Mouse (Mus musculus) midbrain, embryonic 11.5 days (tissue): ENCODE measurements at regions not wholly inside any gene's neighbourhood (a gene's known extent, or its start where the extent isn't known, plus 50 kb on each side); places are given as distances from the start of the nearest gene placed in this dataset.

Experiments used
- ATAC-seq: fragments of 200-750 bp; cut with Nextera tagmentation; 2 replicates; pipeline ENCODE4 v1.8.0; 2017; ENCODE audit warnings: moderate TSS enrichment, moderate library complexity; ENCODE audit not compliant: low FRiP score
- DNase-seq: peaks from one replicate; pipeline ENCODE4 v3.0.0; 2015; ENCODE audit warnings: low spot score; ENCODE audit errors: missing footprints
- H3K27ac ChIP-seq: fragments of 300-500 bp; sonication (generic); 2 replicates; pipeline ENCODE4 v1.5.1; 2014; ENCODE audit warnings: low read depth, low read length
- H3K27me3 ChIP-seq: fragments of 300-500 bp; sonication (generic); 2 replicates; pipeline ENCODE4 v1.6.1; 2014; ENCODE audit warnings: mild to moderate bottlenecking, low read length, moderate library complexity, mixed read lengths; ENCODE audit not compliant: control insufficient read depth, insufficient read depth
- H3K36me3 ChIP-seq: fragments of 300-500 bp; sonication (generic); 2 replicates; pipeline ENCODE4 v1.6.1; 2014; ENCODE audit warnings: mild to moderate bottlenecking, low read length, moderate library complexity, mixed read lengths; ENCODE audit not compliant: control insufficient read depth, insufficient read depth
- H3K4me1 ChIP-seq: fragments of 300-500 bp; sonication (generic); 2 replicates; pipeline ENCODE4 v1.6.1; 2014; ENCODE audit warnings: low read length; ENCODE audit not compliant: control insufficient read depth, insufficient read depth
- H3K4me2 ChIP-seq: fragments of 300-500 bp; sonication (generic); 2 replicates; pipeline ENCODE4 v1.6.1; 2014; ENCODE audit warnings: mild to moderate bottlenecking, moderate library complexity
- H3K4me3 ChIP-seq: fragments of 300-500 bp; sonication (generic); 2 replicates; pipeline ENCODE4 v1.5.1; 2014; ENCODE audit warnings: low read depth, low read length
- H3K9ac ChIP-seq: fragments of 300-500 bp; sonication (generic); 2 replicates; pipeline ENCODE4 v1.6.1; 2014; ENCODE audit warnings: low read length
- H3K9me3 ChIP-seq: fragments of 300-500 bp; sonication (generic); 2 replicates; pipeline ENCODE4 v1.6.1; 2016; ENCODE audit warnings: low read length; ENCODE audit not compliant: control insufficient read depth
- WGBS: fragments of 180-500 bp; shearing (Covaris S2); extraction: QIAGEN DNeasy Blood & Tissue Kit; methylation state at CpG from one replicate; pipeline ENCODE4 v1.1.7; 2014; 5-methylcytosine and 5-hydroxymethylcytosine counted together

DNA sequence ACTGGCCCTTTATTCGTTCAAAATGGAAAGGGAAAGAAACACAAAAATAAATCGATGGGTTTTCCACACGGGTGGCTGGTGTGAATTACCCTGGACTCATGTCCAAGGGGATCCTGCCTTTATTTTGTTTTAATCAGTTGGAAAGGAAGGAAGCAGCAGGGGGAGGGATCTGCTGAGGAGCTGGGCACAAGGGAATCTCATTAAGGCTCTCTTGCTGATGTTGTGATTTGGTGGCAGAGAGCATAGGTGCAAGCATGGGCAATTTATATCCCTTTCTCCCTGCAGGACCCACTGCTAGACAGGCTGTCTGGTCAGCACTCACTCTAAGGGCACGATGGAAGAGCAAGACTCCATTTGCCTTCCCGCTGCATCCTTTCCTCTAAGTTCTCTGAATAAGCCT is 469.2 kb downstream of the Epha7 start:
- H3K4me1 ChIP-seq, result no peaks in the 10 kb centered on the region
- H3K4me2 ChIP-seq, result no peak overlapping the region
- no peak overlapping the region for H3K4me3 ChIP-seq
- no peaks in the 10 kb centered on the region for H3K9me3 ChIP-seq
- DNase-seq (no peak), ATAC-seq (peak; percentile 22; the same call in 1 of the 2 replicates)
- H3K27me3 ChIP-seq, result no peaks in the 10 kb centered on the region
- 39% methylated on average over 5 of the region's 5 CpGs for WGBS
- H3K9ac ChIP-seq, result no peak overlapping the region
- H3K27ac ChIP-seq, result no peak overlapping the region
- no peaks in the 10 kb centered on the region for H3K36me3 ChIP-seq

GRCm38 (mm10) chr4:29301348-29301747 is 488.4 kb downstream of the Epha7 start:
- Histone ChIP-seq H3K4me3 (no peak overlapping the region), H3K27ac (no peak overlapping the region), H3K4me2 (no peak overlapping the region), H3K27me3 (no peaks in the 10 kb centered on the region), H3K36me3 (no peaks in the 10 kb centered on the region), H3K9ac (no peak overlapping the region), H3K4me1 (no peaks in the 10 kb centered on the region), H3K9me3 (no peaks in the 10 kb centered on the region)
- ATAC-seq, result peak; percentile 40; the same call in 1 of the 2 replicates
- WGBS, result 39% methylated on average over 1 of the region's 1 CpGs
- no peak for DNase-seq

GRCm38 (mm10) chr4:29303951-29304350 is 491.0 kb downstream of the Epha7 start:
- H3K36me3 ChIP-seq, result no peaks in the 10 kb centered on the region
- H3K27ac ChIP-seq, result no peak overlapping the region
- no peak overlapping the region for H3K4me3 ChIP-seq
- no peak overlapping the region for H3K9ac ChIP-seq
- H3K27me3 ChIP-seq, result no peaks in the 10 kb centered on the region
- no peaks in the 10 kb centered on the region for H3K9me3 ChIP-seq
- no peaks in the 10 kb centered on the region for H3K4me1 ChIP-seq
- DNase-seq, result no peak
- no peak for ATAC-seq
- no peak overlapping the region for H3K4me2 ChIP-seq

GRCm38 (mm10) chr4:29307245-29307644 is 494.3 kb downstream of the Epha7 start:
- H3K9ac ChIP-seq, result no peak overlapping the region
- 95% methylated on average over 1 of the region's 1 CpGs for WGBS
- H3K27ac ChIP-seq, result no peak overlapping the region
- no peaks in the 10 kb centered on the region for H3K9me3 ChIP-seq
- no peak for DNase-seq
- no peaks in the 10 kb centered on the region for H3K4me1 ChIP-seq
- H3K27me3 ChIP-seq, result no peaks in the 10 kb centered on the region
- H3K36me3 ChIP-seq, result no peaks in the 10 kb centered on the region
- H3K4me2 ChIP-seq, result no peak overlapping the region
- no peak overlapping the region for H3K4me3 ChIP-seq
- no peak for ATAC-seq

- ATAC-seq, result no peak
- H3K27me3 ChIP-seq, result no peaks in the 10 kb centered on the region
- no peak overlapping the region for H3K27ac ChIP-seq
- no peak for DNase-seq
- H3K4me2 ChIP-seq, result no peak overlapping the region
- H3K9me3 ChIP-seq, result no peaks in the 10 kb centered on the region
- WGBS, result 93% methylated on average over 6 of the region's 6 CpGs
- H3K9ac ChIP-seq, result no peak overlapping the region
- H3K4me3 ChIP-seq, result no peak overlapping the region
- H3K36me3 ChIP-seq, result no peaks in the 10 kb centered on the region
- no peaks in the 10 kb centered on the region for H3K4me1 ChIP-seq
Observed at GRCm38 (mm10) chr4:29323921-29324320, 511.0 kb downstream of the Epha7 start.

GRCm38 (mm10) chr4:29329145-29329544 is 516.2 kb downstream of the Epha7 start:
- H3K36me3 ChIP-seq, result no peaks in the 10 kb centered on the region
- no peak overlapping the region for H3K27ac ChIP-seq
- DNase-seq, result no peak
- H3K27me3 ChIP-seq, result no peaks in the 10 kb centered on the region
- H3K4me1 ChIP-seq, result no peaks in the 10 kb centered on the region
- H3K9me3 ChIP-seq, result no peaks in the 10 kb centered on the region
- H3K4me3 ChIP-seq, result no peak overlapping the region
- 85% methylated on average over 2 of the region's 2 CpGs for WGBS
- no peak overlapping the region for H3K4me2 ChIP-seq
- ATAC-seq, result no peak
- H3K9ac ChIP-seq, result no peak overlapping the region

GRCm38 (mm10) chr4:29331747-29332146 is 518.8 kb downstream of the Epha7 start:
- Histone ChIP-seq H3K9me3 (no peaks in the 10 kb centered on the region), H3K4me3 (no peak overlapping the region), H3K4me1 (no peaks in the 10 kb centered on the region), H3K4me2 (no peak overlapping the region), H3K27ac (no peak overlapping the region), H3K9ac (no peak overlapping the region), H3K27me3 (no peaks in the 10 kb centered on the region), H3K36me3 (no peaks in the 10 kb centered on the region)
- 79% methylated on average over 2 of the region's 2 CpGs for WGBS
- no peak for ATAC-seq
- no peak for DNase-seq

DNA sequence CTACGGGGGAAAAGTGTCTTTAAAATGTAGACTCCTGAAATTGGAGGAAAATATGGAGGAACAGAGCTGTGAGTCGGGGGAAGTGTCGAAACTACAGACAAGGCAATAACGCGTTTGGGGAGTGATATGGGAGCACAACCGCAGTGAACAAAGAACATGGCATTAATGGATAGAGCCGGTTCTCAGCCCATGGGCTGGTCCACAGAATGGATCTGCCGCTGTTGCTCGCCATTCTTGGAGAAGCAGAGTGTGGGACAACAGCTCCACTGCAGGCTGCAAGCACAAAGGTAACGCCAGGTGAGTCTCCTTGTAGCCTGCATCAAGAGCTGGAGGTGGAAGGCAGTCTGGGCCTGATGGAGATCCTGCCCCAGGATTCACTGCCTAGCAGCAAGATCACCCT is 524.3 kb downstream of the Epha7 start:
- ATAC-seq, result no peak
- Histone ChIP-seq H3K4me3 (no peak overlapping the region), H3K27me3 (no peaks in the 10 kb centered on the region), H3K4me2 (no peak overlapping the region), H3K27ac (no peak overlapping the region), H3K4me1 (no peaks in the 10 kb centered on the region), H3K9me3 (no peaks in the 10 kb centered on the region), H3K9ac (no peak overlapping the region), H3K36me3 (no peaks in the 10 kb centered on the region)
- DNase-seq, result no peak
- WGBS, result 88% methylated on average over 10 of the region's 10 CpGs

DNA sequence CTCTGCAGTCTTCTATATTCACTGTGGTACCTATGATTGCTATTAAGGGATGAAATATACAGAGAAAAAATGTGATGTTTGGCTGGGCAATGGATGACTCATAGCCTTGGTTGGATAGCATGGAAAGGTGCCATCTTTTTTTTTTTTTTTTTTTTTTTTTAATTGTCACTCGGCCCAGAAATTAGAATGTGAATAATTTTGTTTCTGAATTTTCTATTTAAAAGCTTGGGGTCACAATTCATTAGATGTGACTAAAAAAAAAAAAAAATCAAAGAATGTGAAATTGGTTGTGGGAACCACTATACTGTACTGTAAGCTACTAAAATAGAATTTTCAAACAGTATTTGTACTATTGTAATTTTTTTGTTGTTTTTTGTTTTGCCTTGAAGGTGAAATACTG is 549.3 kb downstream of the Epha7 start:
- WGBS, result 80% methylated on average over 1 of the region's 1 CpGs

GRCm38 (mm10) chr4:29389282-29389681 is 576.4 kb downstream of the Epha7 start:
- Histone ChIP-seq H3K4me1 (no peaks in the 10 kb centered on the region), H3K27ac (no peak overlapping the region), H3K4me2 (no peak overlapping the region), H3K36me3 (no peaks in the 10 kb centered on the region), H3K9ac (no peak overlapping the region), H3K27me3 (no peaks in the 10 kb centered on the region), H3K9me3 (no peaks in the 10 kb centered on the region), H3K4me3 (no peak overlapping the region)
- WGBS, result 97% methylated on average over 1 of the region's 1 CpGs
- ATAC-seq (no peak), DNase-seq (no peak)

More for the DNA sequence above, 549.3 kb downstream of the Epha7 start:
- Histone ChIP-seq H3K36me3 (no peaks in the 10 kb centered on the region), H3K9ac (no peak overlapping the region), H3K27me3 (no peaks in the 10 kb centered on the region), H3K4me1 (no peaks in the 10 kb centered on the region), H3K9me3 (no peaks in the 10 kb centered on the region), H3K4me3 (no peak overlapping the region), H3K4me2 (no peak overlapping the region), H3K27ac (no peak overlapping the region)
- ATAC-seq, result no peak
- DNase-seq, result no peak
